Comparison of ENCODE assay signal across 39 mouse cellular contexts in genomic region chr6:92268001-92268400, GRCm38 (mm10). TPM values are rescaled to one million over a fixed set of nuclear protein-coding genes. Genes with fewer than 3 reads are reported as not detected.
"Had no signal": no experiment of that assay in that cellular context is flagged by ENCODE, and none has a peak within 500 bp of the region (broad histone marks: within the 10 kb centered on the region; RNA-seq: fewer than 3 reads in every experiment).

No protein-coding gene starts in this region.

- ATAC-seq: liver, embryonic 12.5 days; liver, postnatal 0 days; lung, postnatal 0 days; midbrain, embryonic 13.5 days; midbrain, embryonic 15.5 days; midbrain, embryonic 16.5 days had no signal

- H3K4me2 ChIP-seq: limb, embryonic 12.5 days; limb, embryonic 13.5 days; limb, embryonic 15.5 days; liver, embryonic 11.5 days; liver, embryonic 12.5 days; liver, embryonic 13.5 days; liver, embryonic 15.5 days; lung, embryonic 14.5 days; lung, embryonic 15.5 days; midbrain, embryonic 11.5 days; midbrain, embryonic 12.5 days; midbrain, embryonic 13.5 days; midbrain, embryonic 15.5 days; neural tube, embryonic 12.5 days had no signal

- H3K9ac ChIP-seq: limb, embryonic 12.5 days; limb, embryonic 13.5 days; limb, embryonic 15.5 days; liver, embryonic 12.5 days; liver, embryonic 13.5 days; liver, embryonic 14.5 days; liver, embryonic 15.5 days; liver, postnatal 0 days; lung, embryonic 14.5 days; lung, embryonic 15.5 days; midbrain, embryonic 12.5 days; midbrain, embryonic 13.5 days; midbrain, embryonic 15.5 days; neural tube, embryonic 12.5 days had no signal

- H3K27me3 ChIP-seq: limb, embryonic 12.5 days; limb, embryonic 13.5 days; limb, embryonic 15.5 days; liver, embryonic 13.5 days; liver, embryonic 15.5 days; lung, embryonic 15.5 days; midbrain, embryonic 12.5 days; midbrain, embryonic 15.5 days; neural tube, embryonic 12.5 days had no signal

- H3K36me3 ChIP-seq: limb, embryonic 10.5 days; limb, embryonic 12.5 days; limb, embryonic 13.5 days; limb, embryonic 15.5 days; liver, embryonic 12.5 days; liver, embryonic 13.5 days; liver, embryonic 15.5 days; lung, embryonic 15.5 days; midbrain, embryonic 10.5 days; midbrain, embryonic 12.5 days; midbrain, embryonic 13.5 days; midbrain, embryonic 15.5 days; neural tube, embryonic 12.5 days had no signal

- H3K4me1 ChIP-seq: limb, embryonic 12.5 days; limb, embryonic 13.5 days; limb, embryonic 15.5 days; liver, embryonic 12.5 days; liver, embryonic 15.5 days; lung, embryonic 15.5 days; megakaryocyte, embryonic 14.5 days; midbrain, embryonic 15.5 days had no signal

- H3K27ac ChIP-seq: limb, embryonic 10.5 days; limb, embryonic 12.5 days; limb, embryonic 13.5 days; limb, embryonic 15.5 days; liver, embryonic 12.5 days; liver, embryonic 13.5 days; liver, embryonic 14.5 days; liver, embryonic 15.5 days; lung, embryonic 15.5 days; macrophage; midbrain, embryonic 10.5 days; midbrain, embryonic 12.5 days; midbrain, embryonic 13.5 days; midbrain, embryonic 15.5 days; neural tube, embryonic 12.5 days had no signal

- H3K9me3 ChIP-seq: limb, embryonic 10.5 days; limb, embryonic 12.5 days; limb, embryonic 13.5 days; limb, embryonic 15.5 days; liver, embryonic 12.5 days; liver, embryonic 13.5 days; liver, embryonic 15.5 days; lung, embryonic 15.5 days; megakaryocyte, embryonic 14.5 days; midbrain, embryonic 10.5 days; midbrain, embryonic 12.5 days; midbrain, embryonic 13.5 days; midbrain, embryonic 15.5 days; neural tube, embryonic 12.5 days had no signal

- DNase-seq: left cerebral cortex, postnatal 4 days; liver; liver, embryonic 13.5 days; liver, postnatal 0 days; lung, adult 18-20 months; lung, adult 2 months; lung, embryonic 14.5 days; lung, postnatal 10 days; lung, postnatal 14 days; lung, postnatal 36 days; lung, postnatal 4 days; midbrain, embryonic 14.5 days had no signal

- H3K4me3 ChIP-seq: limb, embryonic 10.5 days; limb, embryonic 12.5 days; limb, embryonic 13.5 days; limb, embryonic 15.5 days; liver, embryonic 12.5 days; liver, embryonic 13.5 days; liver, embryonic 15.5 days; lung, embryonic 15.5 days; megakaryocyte, embryonic 14.5 days; midbrain, embryonic 10.5 days; midbrain, embryonic 12.5 days; midbrain, embryonic 13.5 days; midbrain, embryonic 15.5 days; myocyte; neural tube, embryonic 12.5 days had no signal

RNA-seq across cellular contexts. Expression of gene Trh, which starts 23.6 kb away (rescaled TPM):
- total RNA-seq: liver, adult 2 months; megakaryocyte progenitor cell, adult 5-6 weeks; megakaryocyte, adult 5-6 weeks; megakaryocyte-erythroid progenitor cell, adult 5-6 weeks; monocyte, adult 5-6 weeks had no signal
- polyA plus RNA-seq: limb, embryonic 10.5 days; limb, embryonic 11.5 days; limb, embryonic 12.5 days; limb, embryonic 13.5 days; limb, embryonic 15.5 days; liver, adult 2 months; liver, embryonic 11.5 days; liver, embryonic 12.5 days; liver, embryonic 13.5 days; liver, embryonic 15.5 days; liver, embryonic 16.5 days; lung, adult 2 months; macrophage; myocyte had no signal
